Mouse (Mus musculus): ENCODE results near the gene Neil1. TPM values are rescaled to one million over a fixed set of nuclear protein-coding genes. Genes with fewer than 3 reads are reported as not detected.

Neil1 gene
- polyA plus RNA-seq, 1 experiment, result 9.1 TPM

GRCm38 (mm10) chr9:57146451-57147066 lies 1.5 kb downstream of the Neil1 start:
- no peak for TF ChIP-seq GATA1 (IDR thresholded peaks at IDR 0.05; ENCODE audit: low read length)

- no peak for TF ChIP-seq GATA1 (IDR thresholded peaks at IDR 0.05; ENCODE audit: low read length)
These were observed 3.3 kb downstream of the Neil1 start for GRCm38 (mm10) chr9:57144830-57145229.

- TF ChIP-seq GATA1 (IDR thresholded peaks at IDR 0.05; ENCODE audit: low read length), result no peak
These were observed 4.9 kb downstream of the Neil1 start for GRCm38 (mm10) chr9:57143212-57143611.

- TF ChIP-seq GATA1 (IDR thresholded peaks at IDR 0.05; ENCODE audit: low read length), result no peak
These were observed 6.4 kb downstream of the Neil1 start for GRCm38 (mm10) chr9:57141417-57142353.

GRCm38 (mm10) chr9:57139571-57139970 lies 8.5 kb downstream of the Neil1 start:
- TF ChIP-seq GATA1 (IDR thresholded peaks at IDR 0.05; ENCODE audit: low read length), result no peak

GRCm38 (mm10) chr9:57139110-57139509 lies 9.0 kb downstream of the Neil1 start:
- no peak for TF ChIP-seq GATA1 (IDR thresholded peaks at IDR 0.05; ENCODE audit: low read length)

- TF ChIP-seq GATA1 (IDR thresholded peaks at IDR 0.05; ENCODE audit: low read length), result no peak
These were observed 9.6 kb downstream of the Neil1 start for GRCm38 (mm10) chr9:57138507-57138906.

GRCm38 (mm10) chr9:57137777-57138176 lies 10.3 kb downstream of the Neil1 start:
- TF ChIP-seq GATA1 (IDR thresholded peaks at IDR 0.05; ENCODE audit: low read length), result no peak

GRCm38 (mm10) chr9:57137246-57137645 lies 10.9 kb downstream of the Neil1 start:
- TF ChIP-seq GATA1 (IDR thresholded peaks at IDR 0.05; ENCODE audit: low read length), result no peak

GRCm38 (mm10) chr9:57130577-57131433 lies 17.3 kb downstream of the Neil1 start, which contains the start of gene Man2c1:
Man2c1 (plus strand) TSS chr9:57130690.
- TF ChIP-seq GATA1 (IDR thresholded peaks at IDR 0.05; ENCODE audit: low read length), result no peak

GRCm38 (mm10) chr9:57129641-57130040 lies 18.5 kb downstream of the Neil1 start:
- TF ChIP-seq GATA1 (IDR thresholded peaks at IDR 0.05; ENCODE audit: low read length), result no peak

GRCm38 (mm10) chr9:57117261-57117755 lies 30.8 kb downstream of the Neil1 start:
- TF ChIP-seq GATA1 (IDR thresholded peaks at IDR 0.05; ENCODE audit: low read length), result no peak

Other genes with a start within 250 kb of the Neil1 start
- 1.2 and 1.4 TPM in 2 replicates for gene Snx33, start 219.9 kb downstream of the Neil1 start, polyA plus RNA-seq (2012)
- gene Imp3, start 210.8 kb downstream of the Neil1 start, polyA plus RNA-seq (2012), result 86.0 and 91.2 TPM in 2 replicates
- 1.1 and 1.3 TPM in 2 replicates for gene Snupn, start 197.4 kb downstream of the Neil1 start, polyA plus RNA-seq (2012)
- 52.5 and 69.2 TPM in 2 replicates for gene Ptpn9, start 153.4 kb downstream of the Neil1 start, polyA plus RNA-seq (2012)
- 7.7 and 8.6 TPM in 2 replicates for gene Sin3a, start 76.3 kb downstream of the Neil1 start, polyA plus RNA-seq (2012)
- gene Man2c1, start 17.6 kb downstream of the Neil1 start, polyA plus RNA-seq (2012), result 110 and 125 TPM in 2 replicates
- 37.5 and 41.5 TPM in 2 replicates for gene Commd4, start 10.0 kb upstream of the Neil1 start, polyA plus RNA-seq (2012)
- gene Trcg1, start 88.3 kb upstream of the Neil1 start, polyA plus RNA-seq (2012), result not detected in 2 replicates
- gene 1700017B05Rik, start 114.3 kb upstream of the Neil1 start, polyA plus RNA-seq (2012), result 160 and 186 TPM in 2 replicates

All from G1E-ER4 (cell line).